Mouse (Mus musculus): ENCODE measurements around the gene Vash1. TPM values are rescaled to one million over a fixed set of nuclear protein-coding genes. Genes with fewer than 3 reads are reported as not detected.
A peak's percentile ranks its signal among the peaks of the same experiment; 100 is the strongest.

Gene Vash1
- total and polyA plus RNA-seq, 3 experiments, result 1.1 to 2.7 (median 2.2) TPM

GRCm38 (mm10) chr12:86647279-86647678 is 31.2 kb upstream of the Vash1 start:
- no peak for DNase-seq (ENCODE audit: extremely low read depth)
- Histone ChIP-seq H3K79me2 (replicated peaks; ENCODE audit: control insufficient read depth, extremely low read depth, insufficient read depth, poor library complexity, severe bottlenecking) (no peaks in the 10 kb centered on the region), H3K4me2 (ENCODE audit: insufficient read depth, low read depth, poor library complexity, severe bottlenecking) (no peak overlapping the region), H3K36me3 (replicated peaks in 1 of 2; ENCODE audit: control insufficient read depth in 1 of 2, insufficient read depth in 1 of 2, low read length in 1 of 2) (no peaks in the 10 kb centered on the region), H3K4me1 (ENCODE audit: control insufficient read depth in 1 of 2, insufficient read depth in 2 of 2) (peaks cover 0 to 21% of the 10 kb centered on the region in 2 experiments; a peak in 2 of 4 replicates), H3K4me3 (replicated peaks in 1 of 3; ENCODE audit: low read depth in 2 of 3, low read length in 2 of 3, poor library complexity in 1 of 3) (no peak overlapping the region), H3K27me3 (replicated peaks) (no peaks in the 10 kb centered on the region), H3K9ac (ENCODE audit: insufficient read depth, low read depth) (no peak overlapping the region), H3K9me3 (replicated peaks; ENCODE audit: low read length) (peaks cover 7% of the 10 kb centered on the region), H3K27ac (ENCODE audit: insufficient read depth, low read depth) (no peak overlapping the region)
- TF ChIP-seq TCF12 (IDR thresholded peaks at IDR 0.05; ENCODE audit: low read depth, low read length), result no peak
- TF ChIP-seq TBP (conservative IDR thresholded peaks at IDR 0.05; ENCODE audit: low read depth, low read length), result no peak
- TF ChIP-seq MEF2A (IDR thresholded peaks at IDR 0.05; ENCODE audit: borderline replicate concordance, low read depth, low read length), result no peak
- TF ChIP-seq MXI1 (IDR thresholded peaks at IDR 0.05; ENCODE audit: low read depth, low read length), result no peak
- TF ChIP-seq POLR2AphosphoS2 (IDR thresholded peaks at IDR 0.05; ENCODE audit: low read depth, low read length), result no peak
- dilution Hi-C loops (cut with MboI; ENCODE audit: extremely low pct_ligation_motif_present, extremely low pct_unique_long_range_greater_than_20kb, low sequenced_read_pairs), result no loop called here
- in situ Hi-C loops (cut with MboI; ENCODE audit: low pct_ligation_motif_present, low pct_unique_long_range_greater_than_20kb, low sequenced_read_pairs), result no loop called here

- H3K27me3 ChIP-seq (replicated peaks), result no peaks in the 10 kb centered on the region
- H3K4me1 ChIP-seq (ENCODE audit: control insufficient read depth in 1 of 2, insufficient read depth in 2 of 2), result peaks cover 4 to 26% of the 10 kb centered on the region in 2 experiments; a peak in 3 of 4 replicates
- H3K36me3 ChIP-seq (replicated peaks in 1 of 2; ENCODE audit: control insufficient read depth in 1 of 2, insufficient read depth in 1 of 2, low read length in 1 of 2), result no peaks in the 10 kb centered on the region
- no peak overlapping the region for H3K4me3 ChIP-seq (replicated peaks in 1 of 3; ENCODE audit: low read depth in 2 of 3, low read length in 2 of 3, poor library complexity in 1 of 3)
- H3K9me3 ChIP-seq (replicated peaks; ENCODE audit: low read length), result peaks cover 7% of the 10 kb centered on the region
- no peak overlapping the region for H3K27ac ChIP-seq (ENCODE audit: insufficient read depth, low read depth)
- no peak overlapping the region for H3K4me2 ChIP-seq (ENCODE audit: insufficient read depth, low read depth, poor library complexity, severe bottlenecking)
- DNase-seq (ENCODE audit: extremely low read depth), result no peak
- H3K79me2 ChIP-seq (replicated peaks; ENCODE audit: control insufficient read depth, extremely low read depth, insufficient read depth, poor library complexity, severe bottlenecking), result no peaks in the 10 kb centered on the region
- H3K9ac ChIP-seq (ENCODE audit: insufficient read depth, low read depth), result no peak overlapping the region
- no peak for TF ChIP-seq JUND (conservative IDR thresholded peaks at IDR 0.05; ENCODE audit: low read depth, low read length)
- no peak for TF ChIP-seq CHD1 (IDR thresholded peaks at IDR 0.05; ENCODE audit: low read depth, low read length)
- no peak for TF ChIP-seq BHLHE40 (IDR thresholded peaks at IDR 0.05; ENCODE audit: low read depth, low read length)
- TF ChIP-seq ZMIZ1 (IDR thresholded peaks at IDR 0.05; ENCODE audit: low read depth, low read length), result no peak
- TF ChIP-seq SMC3 (IDR thresholded peaks at IDR 0.05; ENCODE audit: low read depth, low read length), result no peak
- no peak for TF ChIP-seq GABPA (IDR thresholded peaks at IDR 0.05; ENCODE audit: insufficient replicate concordance, low read depth, low read length)
- TF ChIP-seq NELFE (IDR thresholded peaks at IDR 0.05; ENCODE audit: low read depth, low read length), result no peak
- no peak for TF ChIP-seq EP300 (IDR thresholded peaks at IDR 0.05; ENCODE audit: low read length)
- TF ChIP-seq USF2 (conservative IDR thresholded peaks at IDR 0.05; ENCODE audit: low read depth, low read length), result no peak
- no peak for TF ChIP-seq MEF2A (IDR thresholded peaks at IDR 0.05; ENCODE audit: borderline replicate concordance, low read depth, low read length)
- dilution Hi-C loops (cut with MboI; ENCODE audit: extremely low pct_ligation_motif_present, extremely low pct_unique_long_range_greater_than_20kb, low sequenced_read_pairs), result no loop called here
- in situ Hi-C loops (cut with MboI; ENCODE audit: low pct_ligation_motif_present, low pct_unique_long_range_greater_than_20kb, low sequenced_read_pairs), result no loop called here
These were observed 30.8 kb upstream of the Vash1 start for GRCm38 (mm10) chr12:86647736-86648135.

- in situ Hi-C loops (cut with MboI; ENCODE audit: low pct_ligation_motif_present, low pct_unique_long_range_greater_than_20kb, low sequenced_read_pairs) (no loop called here), dilution Hi-C loops (cut with MboI; ENCODE audit: extremely low pct_ligation_motif_present, extremely low pct_unique_long_range_greater_than_20kb, low sequenced_read_pairs) (no loop called here)
- H3K27me3 ChIP-seq (replicated peaks), result no peaks in the 10 kb centered on the region
- H3K4me2 ChIP-seq (ENCODE audit: insufficient read depth, low read depth, poor library complexity, severe bottlenecking), result no peak overlapping the region
- H3K4me1 ChIP-seq (ENCODE audit: control insufficient read depth in 1 of 2, insufficient read depth in 2 of 2), result peaks cover 6 to 28% of the 10 kb centered on the region in 2 experiments; a peak in 3 of 4 replicates
- no peak overlapping the region for H3K4me3 ChIP-seq (replicated peaks in 1 of 3; ENCODE audit: low read depth in 2 of 3, low read length in 2 of 3, poor library complexity in 1 of 3)
- no peak overlapping the region for H3K27ac ChIP-seq (ENCODE audit: insufficient read depth, low read depth)
- no peak overlapping the region for H3K9ac ChIP-seq (ENCODE audit: insufficient read depth, low read depth)
- peaks cover 7% of the 10 kb centered on the region for H3K9me3 ChIP-seq (replicated peaks; ENCODE audit: low read length)
- no peaks in the 10 kb centered on the region for H3K36me3 ChIP-seq (replicated peaks in 1 of 2; ENCODE audit: control insufficient read depth in 1 of 2, insufficient read depth in 1 of 2, low read length in 1 of 2)
- TF ChIP-seq ZC3H11A (IDR thresholded peaks at IDR 0.05; ENCODE audit: low read depth, low read length), result no peak
- TF ChIP-seq UBTF (IDR thresholded peaks at IDR 0.05; ENCODE audit: low read depth, low read length), result no peak
- peak; percentile 87 for TF ChIP-seq MYC (IDR thresholded peaks at IDR 0.05; ENCODE audit: low read depth, low read length)
- TF ChIP-seq ELF1 (IDR thresholded peaks at IDR 0.05; ENCODE audit: low read depth, low read length), result no peak
- no peak for TF ChIP-seq GABPA (IDR thresholded peaks at IDR 0.05; ENCODE audit: insufficient replicate concordance, low read depth, low read length)
- peak; percentile 54 for TF ChIP-seq MAX (IDR thresholded peaks at IDR 0.05; ENCODE audit: low read length)
- no peak for TF ChIP-seq E2F4 (IDR thresholded peaks at IDR 0.05; ENCODE audit: insufficient replicate concordance, low read depth, low read length)
- TF ChIP-seq KAT2A (IDR thresholded peaks at IDR 0.05; ENCODE audit: insufficient replicate concordance, low read length), result no peak
- 0 out of 2 replicates have a peak, but pooled peaks have one; percentile 34 for TF ChIP-seq MAFK (IDR thresholded peaks at IDR 0.05; ENCODE audit: insufficient replicate concordance, low read length)
- TF ChIP-seq JUND (conservative IDR thresholded peaks at IDR 0.05; ENCODE audit: low read depth, low read length), result no peak
- no peak for TF ChIP-seq ZNF384 (IDR thresholded peaks at IDR 0.05; ENCODE audit: low read depth, low read length)
- no peak for TF ChIP-seq CHD2 (IDR thresholded peaks at IDR 0.05; ENCODE audit: low read length)
- no peak for TF ChIP-seq POLR2AphosphoS2 (IDR thresholded peaks at IDR 0.05; ENCODE audit: low read depth, low read length)
- peak in 1 of 2 experiments; percentile 7; a peak in 1 of 4 replicates for TF ChIP-seq CTCF (conservative IDR thresholded peaks at IDR 0.05 in 1 of 2, IDR thresholded peaks at IDR 0.05 in 1 of 2; ENCODE audit: low read depth in 2 of 2, low read length in 2 of 2)
- TF ChIP-seq NELFE (IDR thresholded peaks at IDR 0.05; ENCODE audit: low read depth, low read length), result no peak
- 0 out of 2 replicates have a peak, but pooled peaks have one; percentile 13 for TF ChIP-seq ETS1 (conservative IDR thresholded peaks at IDR 0.05; ENCODE audit: low read depth, low read length)
- DNase-seq (ENCODE audit: extremely low read depth), result no peak
- no peaks in the 10 kb centered on the region for H3K79me2 ChIP-seq (replicated peaks; ENCODE audit: control insufficient read depth, extremely low read depth, insufficient read depth, poor library complexity, severe bottlenecking)
These were observed 30.0 kb upstream of the Vash1 start for GRCm38 (mm10) chr12:86648489-86648888.
